Comparison of ENCODE assay signal across 10 mouse cellular contexts in genomic region chr6:25709250-25709895, GRCm38 (mm10). TPM values are rescaled to one million over a fixed set of nuclear protein-coding genes. Genes with fewer than 3 reads are reported as not detected.
DNase-seq lines count a peak whose midpoint lies in the region; ATAC-seq and TF ChIP-seq lines count a peak whose summit lies in the region.
"Had no signal": no experiment of that assay in that cellular context is flagged by ENCODE, and none has a peak within 500 bp of the region (broad histone marks: within the 10 kb centered on the region; RNA-seq: fewer than 3 reads in every experiment).

No protein-coding gene starts in this region.

- no peak for TF ChIP-seq EP300 in heart, adult 2 months (IDR thresholded peaks at IDR 0.05; ENCODE audit: insufficient read depth, low read depth, low read length)
- no peak for TF ChIP-seq EP300 in CH12.LX (IDR thresholded peaks at IDR 0.05; ENCODE audit: low read length)

- H3K36me3 ChIP-seq in heart, adult 2 months (ENCODE audit: control insufficient read depth, insufficient read depth, low read length) = no peaks in the 10 kb centered on the region
- H3K36me3 ChIP-seq in heart, embryonic 10.5 days = no peaks in the 10 kb centered on the region
- H3K36me3 ChIP-seq in CH12.LX (replicated peaks in 1 of 2; ENCODE audit: control insufficient read depth in 1 of 2, insufficient read depth in 1 of 2, low read length in 1 of 2) = no peaks in the 10 kb centered on the region
- no peaks in the 10 kb centered on the region for H3K36me3 ChIP-seq in hindbrain, embryonic 13.5 days
- H3K36me3 ChIP-seq: heart, embryonic 13.5 days had no signal

- peak in 1 of 2 experiments; percentile 17 for DNase-seq in heart, adult 2 months
- DNase-seq in heart, embryonic 10.5 days (ENCODE audit: low spot score) = no peak
- DNase-seq in CH12.LX (ENCODE audit: extremely low read depth) = peak; percentile 14
- DNase-seq in cerebellum, postnatal 25 days = peak; percentile 39 to 56
- DNase-seq in left cerebral cortex, postnatal 25 days (ENCODE audit: low spot score in 2 of 2) = peak; percentile 65 to 77
- peak; percentile 54 for DNase-seq in right cerebral cortex, postnatal 14 days
- DNase-seq in natural killer cell, adult 2 months (ENCODE audit: low spot score in 2 of 2) = no peak

- intact Hi-C loops in heart, adult 2 months (cut with DNase I) = no loop called here
- intact Hi-C loops in left cerebral cortex, postnatal 25 days (cut with DNase I) = loop anchor here (2.0 to 5.0 kb wide), 3 partner anchors 392 to 987 kb away; no protein-coding TSS in a partner anchor

- no peaks in the 10 kb centered on the region for H3K79me2 ChIP-seq in heart, adult 2 months (replicated peaks; ENCODE audit: control insufficient read depth, insufficient read depth, low read length)
- no peaks in the 10 kb centered on the region for H3K79me2 ChIP-seq in CH12.LX (replicated peaks; ENCODE audit: control insufficient read depth, extremely low read depth, insufficient read depth, poor library complexity, severe bottlenecking)

- H3K4me2 ChIP-seq in CH12.LX (ENCODE audit: insufficient read depth, low read depth, poor library complexity, severe bottlenecking) = no peak overlapping the region
- no peak overlapping the region for H3K4me2 ChIP-seq in hindbrain, embryonic 13.5 days
- H3K4me2 ChIP-seq: heart, embryonic 13.5 days had no signal

- no peaks in the 10 kb centered on the region for H3K4me1 ChIP-seq in heart, adult 2 months (ENCODE audit: control insufficient read depth, insufficient read depth, low read length)
- H3K4me1 ChIP-seq in heart, embryonic 10.5 days = no peaks in the 10 kb centered on the region
- H3K4me1 ChIP-seq in CH12.LX (ENCODE audit: control insufficient read depth in 1 of 2, insufficient read depth in 2 of 2) = no peaks in the 10 kb centered on the region
- no peaks in the 10 kb centered on the region for H3K4me1 ChIP-seq in hindbrain, embryonic 13.5 days (replicated peaks)
- H3K4me1 ChIP-seq: heart, embryonic 13.5 days had no signal

- dilution Hi-C loops in CH12.LX (cut with MboI; ENCODE audit: extremely low pct_ligation_motif_present, extremely low pct_unique_long_range_greater_than_20kb, low sequenced_read_pairs) = no loop called here

- H3K27me3 ChIP-seq in heart, adult 2 months (ENCODE audit: control insufficient read depth, insufficient read depth, low read length) = no peaks in the 10 kb centered on the region
- no peaks in the 10 kb centered on the region for H3K27me3 ChIP-seq in heart, embryonic 10.5 days (ENCODE audit: insufficient read depth, poor library complexity, severe bottlenecking)
- H3K27me3 ChIP-seq in CH12.LX (replicated peaks) = no peaks in the 10 kb centered on the region
- H3K27me3 ChIP-seq in hindbrain, embryonic 13.5 days = no peaks in the 10 kb centered on the region
- H3K27me3 ChIP-seq: heart, embryonic 13.5 days had no signal

- H3K27ac ChIP-seq in heart, adult 2 months = no peak overlapping the region
- no peak overlapping the region for H3K27ac ChIP-seq in heart, embryonic 10.5 days
- no peak overlapping the region for H3K27ac ChIP-seq in CH12.LX (ENCODE audit: insufficient read depth, low read depth)
- no peak overlapping the region for H3K27ac ChIP-seq in hindbrain, embryonic 13.5 days
- H3K27ac ChIP-seq: heart, embryonic 13.5 days had no signal

- no peak overlapping the region for H3K4me3 ChIP-seq in heart, adult 2 months
- H3K4me3 ChIP-seq in heart, embryonic 10.5 days = no peak overlapping the region
- H3K4me3 ChIP-seq in CH12.LX (replicated peaks in 1 of 3; ENCODE audit: low read depth in 2 of 3, low read length in 2 of 3, poor library complexity in 1 of 3) = no peak overlapping the region
- no peak overlapping the region for H3K4me3 ChIP-seq in hindbrain, embryonic 13.5 days
- H3K4me3 ChIP-seq: heart, embryonic 13.5 days had no signal

- TF ChIP-seq RAD21 in CH12.LX (IDR thresholded peaks at IDR 0.05; ENCODE audit: low read depth, low read length) = peak; percentile 61

- no peaks in the 10 kb centered on the region for H3K9me3 ChIP-seq in heart, embryonic 10.5 days
- no peaks in the 10 kb centered on the region for H3K9me3 ChIP-seq in CH12.LX (replicated peaks; ENCODE audit: low read length)
- H3K9me3 ChIP-seq in hindbrain, embryonic 13.5 days = no peaks in the 10 kb centered on the region
- H3K9me3 ChIP-seq: heart, embryonic 13.5 days had no signal

- peak; percentile 69 for TF ChIP-seq CTCF in heart, adult 2 months (IDR thresholded peaks at IDR 0.05)
- TF ChIP-seq CTCF in CH12.LX (conservative IDR thresholded peaks at IDR 0.05 in 1 of 2, IDR thresholded peaks at IDR 0.05 in 1 of 2; ENCODE audit: low read depth in 2 of 2, low read length in 2 of 2) = peak in 1 of 2 experiments; percentile 66; a peak in 2 of 4 replicates

- 0 out of 2 replicates have a peak, but pooled peaks have one; percentile 49 for ATAC-seq in hindbrain, embryonic 13.5 days (ENCODE audit: low FRiP score)

- in situ Hi-C loops in CH12.LX (cut with MboI; ENCODE audit: low pct_ligation_motif_present, low pct_unique_long_range_greater_than_20kb, low sequenced_read_pairs) = no loop called here

- 45% methylated on average over 6 of the region's 6 CpGs for WGBS in heart, adult 2 months
- 52% methylated on average over 6 of the region's 6 CpGs for WGBS in heart, embryonic 10.5 days
- WGBS in hindbrain, embryonic 13.5 days = 56% methylated on average over 6 of the region's 6 CpGs

- no peak for TF ChIP-seq POLR2A in heart, adult 2 months (IDR thresholded peaks at IDR 0.05; ENCODE audit: insufficient read depth, low read depth, low read length)
- TF ChIP-seq POLR2A in CH12.LX (IDR thresholded peaks at IDR 0.05; ENCODE audit: low read depth, low read length) = no peak

- H3K9ac ChIP-seq in heart, adult 2 months (ENCODE audit: low read depth, low read length) = no peak overlapping the region
- no peak overlapping the region for H3K9ac ChIP-seq in CH12.LX (ENCODE audit: insufficient read depth, low read depth)
- H3K9ac ChIP-seq in hindbrain, embryonic 13.5 days = no peak overlapping the region
- H3K9ac ChIP-seq: heart, embryonic 13.5 days had no signal

TF ChIP-seq in CH12.LX, 34 proteins besides CTCF, POLR2A, EP300 and RAD21:
- TF ChIP-seq SMC3 (IDR thresholded peaks at IDR 0.05; ENCODE audit: low read depth, low read length) (peak; percentile 62), HCFC1 (IDR thresholded peaks at IDR 0.05; ENCODE audit: low read depth, low read length) (no peak)
TF ChIP-seq in CH12.LX: peak in this region for 1.

RNA-seq across cellular contexts. Expression of gene Gpr37, which starts 18.8 kb away (rescaled TPM):
- not detected for total RNA-seq in heart, adult 2 months (2021)
- 0.03 and 0.10 TPM in 2 replicates for polyA plus RNA-seq in heart, adult 2 months (2012; rRNA removed)
- polyA plus RNA-seq in heart, embryonic 10.5 days (2016; fragmentation: Nextera tagmentation; extraction: Ambion mirVana) = 0.38 and 0.91 TPM in 2 replicates
- total RNA-seq in CH12.LX (2012; rRNA removed) (not detected in 2 replicates), CH12.LX (2014; rRNA removed) (not detected in 2 replicates)
- polyA plus RNA-seq in CH12.LX (2012; ENCODE audit: insufficient read length, low read depth) = not detected in 2 replicates
- 5.4 and 6.7 TPM in 2 replicates for polyA plus RNA-seq in hindbrain, embryonic 13.5 days (2015; fragmentation: Nextera tagmentation; extraction: Ambion mirVana)
- total RNA-seq in left cerebral cortex, postnatal 25 days (2021) = 10 to 100 TPM; 12.8 to 16.9 TPM
- total RNA-seq: neutrophil, adult 5-6 weeks had no signal

Comparison
In these comparisons a context has a peak if more than half of its experiments do, and no peak if none do; other contexts are left out.
1. DNase-seq: peak in CH12.LX (single experiment), cerebellum, postnatal 25 days (2 of 2), left cerebral cortex, postnatal 25 days (2 of 2) and right cerebral cortex, postnatal 14 days (single experiment); none in heart, embryonic 10.5 days (single experiment) and natural killer cell, adult 2 months (0 of 2).